Mouse (Mus musculus): ENCODE results near the gene Ginm1.

Gene Ginm1

GRCm38 (mm10) chr10:7792751-7793385, at the start of gene Ginm1, which contains the start of gene Ppil4:
Gene Ginm1, minus strand, starts transcription at chr10:7792824.
Gene Ppil4, plus strand, starts transcription at chr10:7792891.
- DNase-seq (ENCODE audit: extremely low spot score, low read depth, low spot score): peak; percentile 75

- no peak for DNase-seq (ENCODE audit: extremely low spot score, low read depth, low spot score)
Measured at GRCm38 (mm10) chr10:7841571-7842080, 49.0 kb upstream of the Ginm1 start.

GRCm38 (mm10) chr10:7840785-7841184, 48.2 kb upstream of the Ginm1 start:
- DNase-seq (ENCODE audit: extremely low spot score, low read depth, low spot score): no peak

GRCm38 (mm10) chr10:7840353-7840733, 47.7 kb upstream of the Ginm1 start:
- no peak for DNase-seq (ENCODE audit: extremely low spot score, low read depth, low spot score)

- no peak for DNase-seq (ENCODE audit: extremely low spot score, low read depth, low spot score)
Measured at GRCm38 (mm10) chr10:7839551-7840352, 47.1 kb upstream of the Ginm1 start.

- no peak for DNase-seq (ENCODE audit: extremely low spot score, low read depth, low spot score)
Measured at GRCm38 (mm10) chr10:7838874-7839421, 46.3 kb upstream of the Ginm1 start.

GRCm38 (mm10) chr10:7838036-7838435, 45.4 kb upstream of the Ginm1 start:
- DNase-seq (ENCODE audit: extremely low spot score, low read depth, low spot score): no peak

GRCm38 (mm10) chr10:7837446-7837845, 44.8 kb upstream of the Ginm1 start:
- no peak for DNase-seq (ENCODE audit: extremely low spot score, low read depth, low spot score)

- no peak for DNase-seq (ENCODE audit: extremely low spot score, low read depth, low spot score)
Measured at GRCm38 (mm10) chr10:7836902-7837301, 44.3 kb upstream of the Ginm1 start.

- no peak for DNase-seq (ENCODE audit: extremely low spot score, low read depth, low spot score)
Measured at GRCm38 (mm10) chr10:7834671-7835225, 42.1 kb upstream of the Ginm1 start.

GRCm38 (mm10) chr10:7833377-7834165, 40.9 kb upstream of the Ginm1 start:
- no peak for DNase-seq (ENCODE audit: extremely low spot score, low read depth, low spot score)

GRCm38 (mm10) chr10:7832171-7832676, 39.6 kb upstream of the Ginm1 start, which contains the start of gene Zc3h12d:
Gene Zc3h12d, plus strand, starts transcription at chr10:7832470.
- DNase-seq (ENCODE audit: extremely low spot score, low read depth, low spot score): no peak

- DNase-seq (ENCODE audit: extremely low spot score, low read depth, low spot score): no peak
Measured at GRCm38 (mm10) chr10:7826106-7826505, 33.5 kb upstream of the Ginm1 start.

- no peak for DNase-seq (ENCODE audit: extremely low spot score, low read depth, low spot score)
Measured at GRCm38 (mm10) chr10:7825281-7825665, 32.6 kb upstream of the Ginm1 start.

- DNase-seq (ENCODE audit: extremely low spot score, low read depth, low spot score): no peak
Measured at GRCm38 (mm10) chr10:7824663-7825280, 32.1 kb upstream of the Ginm1 start.

GRCm38 (mm10) chr10:7821981-7822380, 29.4 kb upstream of the Ginm1 start:
- DNase-seq (ENCODE audit: extremely low spot score, low read depth, low spot score): no peak

- no peak for DNase-seq (ENCODE audit: extremely low spot score, low read depth, low spot score)
Measured at GRCm38 (mm10) chr10:7820171-7820570, 27.5 kb upstream of the Ginm1 start.

GRCm38 (mm10) chr10:7819603-7820002, 27.0 kb upstream of the Ginm1 start:
- DNase-seq (ENCODE audit: extremely low spot score, low read depth, low spot score): no peak

GRCm38 (mm10) chr10:7819156-7819555, 26.5 kb upstream of the Ginm1 start:
- no peak for DNase-seq (ENCODE audit: extremely low spot score, low read depth, low spot score)

GRCm38 (mm10) chr10:7818676-7819075, 26.1 kb upstream of the Ginm1 start:
- no peak for DNase-seq (ENCODE audit: extremely low spot score, low read depth, low spot score)

Measured in hindlimb bud, embryonic 11.5 days (tissue).